Mouse (Mus musculus): ENCODE data around the gene Wdr95.

GRCm38 (mm10) chr5:149560903-149561588 is 32.6 kb downstream of the Wdr95 start:
- TF ChIP-seq POLR2A (IDR thresholded peaks at IDR 0.05; ENCODE audit: insufficient read depth, low read depth, low read length) = no peak
- TF ChIP-seq CTCF (IDR thresholded peaks at IDR 0.05; ENCODE audit: insufficient read depth, low read depth, low read length) = no peak

Measured in olfactory bulb, adult 2 months (tissue).